ENCODE assay signal across 7 mouse cellular contexts in genomic region chr3:96262216-96262875, GRCm38 (mm10). TPM values are rescaled to one million over a fixed set of nuclear protein-coding genes. Genes with fewer than 3 reads are reported as not detected.
DNase-seq lines count a peak whose midpoint lies in the region; ATAC-seq and TF ChIP-seq lines count a peak whose summit lies in the region.

No protein-coding gene starts in this region.

- no peak for TF ChIP-seq CTCF in spleen, adult 2 months (IDR thresholded peaks at IDR 0.05; ENCODE audit: extremely low read depth, insufficient read depth, insufficient read length, insufficient replicate concordance)

- H3K4me1 ChIP-seq in embryonic facial prominence, embryonic 10.5 days, result peaks cover 42% of the 10 kb centered on the region
- peaks cover 41% of the 10 kb centered on the region for H3K4me1 ChIP-seq in limb, embryonic 10.5 days
- H3K4me1 ChIP-seq in midbrain, embryonic 12.5 days, result peaks cover 26% of the 10 kb centered on the region
- peaks cover 4% of the 10 kb centered on the region; the same call in 1 of the 2 replicates for H3K4me1 ChIP-seq in spleen, adult 2 months (ENCODE audit: control insufficient read depth, insufficient read depth, insufficient read length)

- peak; percentile 11; the same call in 1 of the 2 replicates for TF ChIP-seq POLR2A in spleen, adult 2 months (IDR thresholded peaks at IDR 0.05; ENCODE audit: low read depth, low read length)

- peak overlapping the region; percentile 85 for H3K4me2 ChIP-seq in midbrain, embryonic 12.5 days (replicated peaks)

- no peaks in the 10 kb centered on the region for H3K9me3 ChIP-seq in embryonic facial prominence, embryonic 10.5 days
- no peaks in the 10 kb centered on the region for H3K9me3 ChIP-seq in limb, embryonic 10.5 days (replicated peaks)
- H3K9me3 ChIP-seq in midbrain, embryonic 12.5 days, result no peaks in the 10 kb centered on the region

- peak overlapping the region; percentile 63 for H3K4me3 ChIP-seq in embryonic facial prominence, embryonic 10.5 days
- peak overlapping the region; percentile 62 for H3K4me3 ChIP-seq in limb, embryonic 10.5 days
- peak overlapping the region; percentile 57 for H3K4me3 ChIP-seq in midbrain, embryonic 12.5 days
- peak overlapping the region; percentile 76 for H3K4me3 ChIP-seq in spleen, adult 2 months (ENCODE audit: extremely low read depth, insufficient read depth, insufficient read length)

- H3K27me3 ChIP-seq in embryonic facial prominence, embryonic 10.5 days (replicated peaks; ENCODE audit: low read depth, poor library complexity, severe bottlenecking), result no peaks in the 10 kb centered on the region
- H3K27me3 ChIP-seq in limb, embryonic 10.5 days (ENCODE audit: low read depth, poor library complexity, severe bottlenecking), result peaks cover 10% of the 10 kb centered on the region; the same call in 1 of the 2 replicates
- H3K27me3 ChIP-seq in midbrain, embryonic 12.5 days, result no peaks in the 10 kb centered on the region
- no peaks in the 10 kb centered on the region for H3K27me3 ChIP-seq in spleen, adult 2 months (ENCODE audit: control insufficient read depth, insufficient read depth, low read length)

- H3K9ac ChIP-seq in midbrain, embryonic 12.5 days (replicated peaks), result peak overlapping the region; percentile 87

- H3K36me3 ChIP-seq in embryonic facial prominence, embryonic 10.5 days (replicated peaks), result no peaks in the 10 kb centered on the region
- H3K36me3 ChIP-seq in limb, embryonic 10.5 days, result no peaks in the 10 kb centered on the region
- no peaks in the 10 kb centered on the region for H3K36me3 ChIP-seq in midbrain, embryonic 12.5 days
- no peaks in the 10 kb centered on the region for H3K36me3 ChIP-seq in spleen, adult 2 months (ENCODE audit: control insufficient read depth, insufficient read depth, low read length)

- peak; percentile 67 for ATAC-seq in granulocyte monocyte progenitor cell, adult 5-6 weeks (replicated peaks; ENCODE audit: poor library complexity, severe bottlenecking)
- peak; percentile 83 for ATAC-seq in midbrain, embryonic 12.5 days (ENCODE audit: low FRiP score, low read depth)

- peak overlapping the region; percentile 98 for H3K27ac ChIP-seq in embryonic facial prominence, embryonic 10.5 days (replicated peaks)
- H3K27ac ChIP-seq in limb, embryonic 10.5 days, result peak overlapping the region; percentile 97
- peak overlapping the region; percentile 98 for H3K27ac ChIP-seq in midbrain, embryonic 12.5 days (replicated peaks)
- H3K27ac ChIP-seq in spleen, adult 2 months (ENCODE audit: insufficient read depth, low read length), result peak overlapping the region; percentile 96

- DNase-seq in adrenal gland, adult 8-10 months, result peak; percentile 89
- peak; percentile 85 for DNase-seq in embryonic facial prominence, embryonic 10.5 days (ENCODE audit: low spot score)
- DNase-seq in kidney, adult 11 months, result peak; percentile 82
- peak; percentile 81 for DNase-seq in limb, embryonic 10.5 days (ENCODE audit: low spot score)
- DNase-seq in spleen, adult 2 months (ENCODE audit: low read depth in 1 of 2, low spot score in 2 of 2), result peak; percentile 68 to 71

- 2% methylated on average over 19 of the region's 19 CpGs for WGBS in embryonic facial prominence, embryonic 10.5 days
- 2% methylated on average over 19 of the region's 19 CpGs for WGBS in limb, embryonic 10.5 days
- 1% methylated on average over 19 of the region's 19 CpGs for WGBS in midbrain, embryonic 12.5 days
- under 1% methylated on average over 19 of the region's 19 CpGs for WGBS in spleen, adult 2 months

RNA-seq across cellular contexts. Expression of gene Hist2h4, which starts 0.8 kb away (rescaled TPM):
- total RNA-seq in adrenal gland, adult 8-10 months (2022), result 10 to 100 TPM; 27.4 to 37.9 (median 32.5) TPM
- polyA plus RNA-seq in embryonic facial prominence, embryonic 10.5 days (2016; fragmentation: Nextera tagmentation; extraction: Ambion mirVana), result 12.8 TPM in 2 replicates
- total RNA-seq in granulocyte monocyte progenitor cell, adult 5-6 weeks (2014; fragmentation: Nextera tagmentation), result 26.9 and 57.4 TPM in 2 replicates
- 89.6 and 103 TPM in 2 replicates for total RNA-seq in granulocyte monocyte progenitor cell, adult 5-6 weeks (2017)
- polyA plus RNA-seq in limb, embryonic 10.5 days (2016; fragmentation: Nextera tagmentation; extraction: Ambion mirVana), result 7.7 and 9.4 TPM in 2 replicates
- polyA plus RNA-seq in midbrain, embryonic 12.5 days (2016; fragmentation: Nextera tagmentation; extraction: Ambion mirVana), result 13.3 and 18.2 TPM in 2 replicates
- polyA plus RNA-seq in spleen, adult 2 months (2012; rRNA removed), result 9.3 and 15.4 TPM in 2 replicates

RNA-seq across cellular contexts. Expression of gene Hist2h3b, which starts 6.1 kb away (rescaled TPM):
- 100 to 1,000 TPM in 1 of 4 experiments, 10 to 100 TPM in 3; 50.3 to 108 (median 73.7) TPM for total RNA-seq in adrenal gland, adult 8-10 months (2022)
- 44.4 and 48.2 TPM in 2 replicates for polyA plus RNA-seq in embryonic facial prominence, embryonic 10.5 days (2016; fragmentation: Nextera tagmentation; extraction: Ambion mirVana)
- 61.4 and 193 TPM in 2 replicates for total RNA-seq in granulocyte monocyte progenitor cell, adult 5-6 weeks (2014; fragmentation: Nextera tagmentation)
- total RNA-seq in granulocyte monocyte progenitor cell, adult 5-6 weeks (2017), result 408 and 566 TPM in 2 replicates
- 48.3 and 54.0 TPM in 2 replicates for polyA plus RNA-seq in limb, embryonic 10.5 days (2016; fragmentation: Nextera tagmentation; extraction: Ambion mirVana)
- polyA plus RNA-seq in midbrain, embryonic 12.5 days (2016; fragmentation: Nextera tagmentation; extraction: Ambion mirVana), result 76.0 and 96.2 TPM in 2 replicates
- polyA plus RNA-seq in spleen, adult 2 months (2012; rRNA removed), result 102 and 177 TPM in 2 replicates

RNA-seq across cellular contexts. Expression of gene Hist2h2bb, which starts 7.2 kb away (rescaled TPM):
- total RNA-seq in adrenal gland, adult 8-10 months (2022), result 100 to 1,000 TPM in 1 of 4 experiments, 10 to 100 TPM in 3; 70.8 to 139 (median 88.2) TPM
- polyA plus RNA-seq in embryonic facial prominence, embryonic 10.5 days (2016; fragmentation: Nextera tagmentation; extraction: Ambion mirVana), result 5.8 and 11.3 TPM in 2 replicates
- total RNA-seq in granulocyte monocyte progenitor cell, adult 5-6 weeks (2014; fragmentation: Nextera tagmentation), result 530 and 902 TPM in 2 replicates
- 6,305 and 6,740 TPM in 2 replicates for total RNA-seq in granulocyte monocyte progenitor cell, adult 5-6 weeks (2017)
- 8.2 and 10.7 TPM in 2 replicates for polyA plus RNA-seq in limb, embryonic 10.5 days (2016; fragmentation: Nextera tagmentation; extraction: Ambion mirVana)
- polyA plus RNA-seq in midbrain, embryonic 12.5 days (2016; fragmentation: Nextera tagmentation; extraction: Ambion mirVana), result 18.3 and 20.1 TPM in 2 replicates
- polyA plus RNA-seq in spleen, adult 2 months (2012; rRNA removed), result 14.7 and 15.9 TPM in 2 replicates

RNA-seq across cellular contexts. Expression of gene Hist2h3c1, which starts 15.9 kb away (rescaled TPM):
- total RNA-seq in adrenal gland, adult 8-10 months (2022), result not detected
- 0.52 and 0.81 TPM in 2 replicates for polyA plus RNA-seq in embryonic facial prominence, embryonic 10.5 days (2016; fragmentation: Nextera tagmentation; extraction: Ambion mirVana)
- 2.6 TPM in 1 of 2 replicates, not detected in the other for total RNA-seq in granulocyte monocyte progenitor cell, adult 5-6 weeks (2014; fragmentation: Nextera tagmentation)
- 3.9 TPM in 1 of 2 replicates, not detected in the other for total RNA-seq in granulocyte monocyte progenitor cell, adult 5-6 weeks (2017)
- polyA plus RNA-seq in limb, embryonic 10.5 days (2016; fragmentation: Nextera tagmentation; extraction: Ambion mirVana), result 0.41 TPM in 1 of 2 replicates, not detected in the other
- polyA plus RNA-seq in midbrain, embryonic 12.5 days (2016; fragmentation: Nextera tagmentation; extraction: Ambion mirVana), result 1.4 TPM in 1 of 2 replicates, not detected in the other
- polyA plus RNA-seq in spleen, adult 2 months (2012; rRNA removed), result not detected in 2 replicates

RNA-seq across cellular contexts. Expression of gene Hist2h2aa1, which starts 17.0 kb away (rescaled TPM):
- total RNA-seq in adrenal gland, adult 8-10 months (2022), result 10 to 100 TPM; 14.1 to 18.6 (median 17.5) TPM
- 4.8 and 8.6 TPM in 2 replicates for polyA plus RNA-seq in embryonic facial prominence, embryonic 10.5 days (2016; fragmentation: Nextera tagmentation; extraction: Ambion mirVana)
- total RNA-seq in granulocyte monocyte progenitor cell, adult 5-6 weeks (2014; fragmentation: Nextera tagmentation), result 15.5 and 20.3 TPM in 2 replicates
- 5,091 and 8,727 TPM in 2 replicates for total RNA-seq in granulocyte monocyte progenitor cell, adult 5-6 weeks (2017)
- polyA plus RNA-seq in limb, embryonic 10.5 days (2016; fragmentation: Nextera tagmentation; extraction: Ambion mirVana), result 12.7 and 15.9 TPM in 2 replicates
- polyA plus RNA-seq in midbrain, embryonic 12.5 days (2016; fragmentation: Nextera tagmentation; extraction: Ambion mirVana), result 27.1 and 35.0 TPM in 2 replicates
- 95.6 and 174 TPM in 2 replicates for polyA plus RNA-seq in spleen, adult 2 months (2012; rRNA removed)

Comparison
In these comparisons a context has a peak if more than half of its experiments do, and no peak if none do; other contexts are left out.
1. Peak in every context shown above with its lines: DNase-seq, ATAC-seq, H3K4me3 ChIP-seq and H3K27ac ChIP-seq.